Mouse (Mus musculus) intestine, embryonic 14.5 days (tissue): ENCODE data around the gene Srbd1. TPM values are rescaled to one million over a fixed set of nuclear protein-coding genes. Genes with fewer than 3 reads are reported as not detected.
A peak's percentile ranks its signal among the peaks of the same experiment; 100 is the strongest.

Source experiments
- ATAC-seq: fragments of 200-750 bp; cut with Nextera tagmentation; replicated peaks from 2 replicates; pipeline ENCODE4 v1.8.0; 2017; ENCODE audit warnings: low read depth, moderate number of reproducible peaks, moderate TSS enrichment, moderate library complexity; ENCODE audit not compliant: low FRiP score, low TSS enrichment
- DNase-seq: peaks from one replicate; pipeline ENCODE4 v3.0.0-alpha.2; 2018; ENCODE audit warnings: low spot score
- H3K27ac ChIP-seq: fragments of 300-500 bp; sonication (generic); 2 replicates; pipeline ENCODE4 v1.5.1; 2014; ENCODE audit warnings: low read depth, mild to moderate bottlenecking, control low read depth
- H3K27me3 ChIP-seq: fragments of 300-500 bp; sonication (generic); replicated peaks from 2 replicates; pipeline ENCODE4 v1.6.1; 2014; ENCODE audit warnings: low read length, control low read depth; ENCODE audit not compliant: control insufficient read depth, insufficient read depth
- H3K36me3 ChIP-seq: fragments of 300-500 bp; sonication (generic); 2 replicates; pipeline ENCODE4 v1.6.1; 2014; ENCODE audit warnings: low read length, control low read depth; ENCODE audit not compliant: control insufficient read depth, insufficient read depth
- H3K4me1 ChIP-seq: fragments of 300-500 bp; sonication (generic); replicated peaks from 2 replicates; pipeline ENCODE4 v1.6.1; 2014; ENCODE audit warnings: low read length, control low read depth, mixed read lengths; ENCODE audit not compliant: control insufficient read depth, insufficient read depth
- H3K4me2 ChIP-seq: fragments of 300-500 bp; sonication (generic); 2 replicates; pipeline ENCODE4 v1.6.1; 2014; ENCODE audit warnings: low read length
- H3K4me3 ChIP-seq: fragments of 300-500 bp; sonication (generic); 2 replicates; pipeline ENCODE4 v1.5.1; 2014; ENCODE audit warnings: low read depth, low read length, control low read depth, mixed read lengths
- H3K9ac ChIP-seq: fragments of 300-500 bp; sonication (generic); 2 replicates; pipeline ENCODE4 v1.6.1; 2014; ENCODE audit warnings: mild to moderate bottlenecking, low read length
- H3K9me3 ChIP-seq: fragments of 300-500 bp; sonication (generic); 2 replicates; pipeline ENCODE4 v1.6.1; 2016; ENCODE audit warnings: low read length, control low read depth; ENCODE audit not compliant: control insufficient read depth
- WGBS: fragments of 180-500 bp; shearing (Covaris S2); extraction: QIAGEN DNeasy Blood & Tissue Kit; methylation state at CpG from one replicate; pipeline ENCODE4 v1.1.7; 2014; 5-methylcytosine and 5-hydroxymethylcytosine counted together
- polyA plus RNA-seq: library from polyadenylated mRNA; unstranded; fragments of >200 nt; fragmentation: Nextera tagmentation; extraction: Ambion mirVana; gene quantifications from 2 replicates; pipeline ENCODE4 v1.2.1, GENCODE M21; 2014

The Srbd1 gene
- polyA plus RNA-seq, 1 experiment from 2014 or later, result 7.5 TPM

- Histone ChIP-seq H3K4me1 (peaks cover 27% of the 10 kb centered on the region), H3K27ac (no peak overlapping the region), H3K9me3 (no peaks in the 10 kb centered on the region), H3K36me3 (no peaks in the 10 kb centered on the region), H3K27me3 (no peaks in the 10 kb centered on the region), H3K4me3 (no peak overlapping the region), H3K9ac (no peak overlapping the region), H3K4me2 (no peak overlapping the region)
- WGBS, result 81% methylated on average over 12 of the region's 12 CpGs
- DNase-seq (no peak), ATAC-seq (no peak)
Observed at GRCm38 (mm10) chr17:86035146-86035545, 109.8 kb downstream of the Srbd1 start.

- no peaks in the 10 kb centered on the region for H3K36me3 ChIP-seq
- no peak overlapping the region for H3K9ac ChIP-seq
- DNase-seq (no peak), ATAC-seq (no peak)
- no peaks in the 10 kb centered on the region for H3K27me3 ChIP-seq
- H3K4me2 ChIP-seq, result no peak overlapping the region
- H3K27ac ChIP-seq, result no peak overlapping the region
- H3K4me1 ChIP-seq, result peaks cover 27% of the 10 kb centered on the region
- 78% methylated on average over 6 of the region's 6 CpGs for WGBS
- H3K9me3 ChIP-seq, result no peaks in the 10 kb centered on the region
- H3K4me3 ChIP-seq, result no peak overlapping the region
Observed at GRCm38 (mm10) chr17:86034641-86035040, 110.3 kb downstream of the Srbd1 start.

- ATAC-seq (no peak), DNase-seq (no peak)
- Histone ChIP-seq H3K4me2 (no peak overlapping the region), H3K9me3 (no peaks in the 10 kb centered on the region), H3K27me3 (no peaks in the 10 kb centered on the region), H3K4me3 (no peak overlapping the region), H3K36me3 (no peaks in the 10 kb centered on the region), H3K9ac (no peak overlapping the region), H3K4me1 (peaks cover 19% of the 10 kb centered on the region), H3K27ac (peak overlapping the region; percentile 61)
- 42% methylated on average over 3 of the region's 3 CpGs for WGBS
Observed at GRCm38 (mm10) chr17:86032113-86032714, 112.8 kb downstream of the Srbd1 start.

- 77% methylated on average over 4 of the region's 4 CpGs for WGBS
- no peak for DNase-seq
Observed at GRCm38 (mm10) chr17:86030016-86030415, 115.0 kb downstream of the Srbd1 start.

GRCm38 (mm10) chr17:86029175-86029574, 115.8 kb downstream of the Srbd1 start:
- ATAC-seq (no peak), DNase-seq (no peak)
- Histone ChIP-seq H3K4me3 (no peak overlapping the region), H3K27ac (no peak overlapping the region), H3K4me1 (peaks cover 10% of the 10 kb centered on the region; the same call in 1 of the 2 replicates), H3K27me3 (no peaks in the 10 kb centered on the region), H3K9me3 (no peaks in the 10 kb centered on the region), H3K36me3 (no peaks in the 10 kb centered on the region), H3K4me2 (no peak overlapping the region), H3K9ac (no peak overlapping the region)
- 86% methylated on average over 1 of the region's 1 CpGs for WGBS

More at GRCm38 (mm10) chr17:86030016-86030415, 115.0 kb downstream of the Srbd1 start:
- Histone ChIP-seq H3K27me3 (no peaks in the 10 kb centered on the region), H3K4me3 (no peak overlapping the region), H3K9ac (no peak overlapping the region), H3K4me2 (no peak overlapping the region), H3K9me3 (no peaks in the 10 kb centered on the region), H3K36me3 (no peaks in the 10 kb centered on the region), H3K27ac (no peak overlapping the region), H3K4me1 (peaks cover 16% of the 10 kb centered on the region)
- ATAC-seq, result no peak

GRCm38 (mm10) chr17:86027577-86028199, 117.3 kb downstream of the Srbd1 start:
- ATAC-seq (no peak), DNase-seq (no peak)
- Histone ChIP-seq H3K36me3 (no peaks in the 10 kb centered on the region), H3K27me3 (no peaks in the 10 kb centered on the region), H3K4me3 (no peak overlapping the region), H3K9me3 (no peaks in the 10 kb centered on the region), H3K27ac (no peak overlapping the region), H3K9ac (no peak overlapping the region), H3K4me1 (peaks cover 4% of the 10 kb centered on the region; the same call in 1 of the 2 replicates), H3K4me2 (no peak overlapping the region)
- 64% methylated on average over 4 of the region's 4 CpGs for WGBS

GRCm38 (mm10) chr17:86024589-86024988, 120.4 kb downstream of the Srbd1 start:
- H3K27me3 ChIP-seq, result no peaks in the 10 kb centered on the region
- no peak overlapping the region for H3K27ac ChIP-seq
- H3K4me2 ChIP-seq, result no peak overlapping the region
- H3K4me3 ChIP-seq, result no peak overlapping the region
- DNase-seq (no peak), ATAC-seq (no peak)
- H3K9me3 ChIP-seq, result 0 out of 2 replicates have a peak, but pooled peaks cover 3% of the 10 kb centered on the region
- WGBS, result 76% methylated on average over 3 of the region's 3 CpGs
- H3K4me1 ChIP-seq, result no peaks in the 10 kb centered on the region
- H3K36me3 ChIP-seq, result no peaks in the 10 kb centered on the region
- no peak overlapping the region for H3K9ac ChIP-seq

- Histone ChIP-seq H3K9ac (no peak overlapping the region), H3K4me2 (no peak overlapping the region), H3K4me1 (no peaks in the 10 kb centered on the region), H3K36me3 (no peaks in the 10 kb centered on the region), H3K27ac (no peak overlapping the region), H3K4me3 (no peak overlapping the region), H3K9me3 (0 out of 2 replicates have a peak, but pooled peaks cover 9% of the 10 kb centered on the region), H3K27me3 (no peaks in the 10 kb centered on the region)
- DNase-seq (no peak), ATAC-seq (no peak)
- WGBS, result 73% methylated on average over 4 of the region's 4 CpGs
Observed at GRCm38 (mm10) chr17:86022366-86022765, 122.6 kb downstream of the Srbd1 start.

GRCm38 (mm10) chr17:86021815-86022214, 123.2 kb downstream of the Srbd1 start:
- Histone ChIP-seq H3K27ac (no peak overlapping the region), H3K4me2 (no peak overlapping the region), H3K9me3 (0 out of 2 replicates have a peak, but pooled peaks cover 9% of the 10 kb centered on the region), H3K9ac (no peak overlapping the region), H3K4me3 (no peak overlapping the region), H3K4me1 (no peaks in the 10 kb centered on the region), H3K27me3 (no peaks in the 10 kb centered on the region), H3K36me3 (no peaks in the 10 kb centered on the region)
- DNase-seq (no peak), ATAC-seq (no peak)
- 72% methylated on average over 1 of the region's 1 CpGs for WGBS
